Mouse (Mus musculus): Measurements from ENCODE around the gene Cpt1a.

GRCm38 (mm10) chr19:3297034-3297433, 25.1 kb upstream of the Cpt1a start:
- TF ChIP-seq CTCF (IDR thresholded peaks at IDR 0.05; ENCODE audit: extremely low read depth, insufficient read depth, insufficient read length, insufficient replicate concordance): no peak
- TF ChIP-seq POLR2A (IDR thresholded peaks at IDR 0.05; ENCODE audit: low read depth, low read length): no peak

Measured in spleen, adult 2 months (tissue).